ENCODE assay signal across 10 mouse cellular contexts in genomic region chr16:33744622-33745419, GRCm38 (mm10). TPM values are rescaled to one million over a fixed set of nuclear protein-coding genes. Genes with fewer than 3 reads are reported as not detected.
A peak's percentile ranks its signal among the peaks of the same experiment; 100 is the strongest.
DNase-seq lines count a peak whose midpoint lies in the region; ATAC-seq and TF ChIP-seq lines count a peak whose summit lies in the region.
"Had no signal": no experiment of that assay in that cellular context is flagged by ENCODE, and none has a peak within 500 bp of the region (broad histone marks: within the 10 kb centered on the region; RNA-seq: fewer than 3 reads in every experiment).

No protein-coding gene starts in this region.

- ATAC-seq in intestine, embryonic 14.5 days (replicated peaks; ENCODE audit: low FRiP score, low TSS enrichment, low read depth), result peak; percentile 20; the same call in 1 of the 2 replicates
- peak; percentile 67; the same call in 1 of the 2 replicates for ATAC-seq in megakaryocyte-erythroid progenitor cell, adult 5-6 weeks (replicated peaks; ENCODE audit: low FRiP score, low TSS enrichment, poor library complexity, severe bottlenecking)

- peaks cover 27 to 81% of the 10 kb centered on the region in 2 experiments for H3K4me1 ChIP-seq in CH12.LX (ENCODE audit: control insufficient read depth in 1 of 2, insufficient read depth in 2 of 2)
- no peaks in the 10 kb centered on the region for H3K4me1 ChIP-seq in intestine, embryonic 14.5 days (replicated peaks; ENCODE audit: control insufficient read depth, insufficient read depth, low read length)

- peak; percentile 92 for TF ChIP-seq RAD21 in CH12.LX (IDR thresholded peaks at IDR 0.05; ENCODE audit: low read depth, low read length)

- H3K4me2 ChIP-seq in CH12.LX (ENCODE audit: insufficient read depth, low read depth, poor library complexity, severe bottlenecking), result peak overlapping the region; percentile 78
- H3K4me2 ChIP-seq in intestine, embryonic 14.5 days (ENCODE audit: low read length), result no peak overlapping the region
- H3K4me2 ChIP-seq: embryonic facial prominence, embryonic 12.5 days had no signal

- TF ChIP-seq CTCF in CH12.LX (conservative IDR thresholded peaks at IDR 0.05 in 1 of 2, IDR thresholded peaks at IDR 0.05 in 1 of 2; ENCODE audit: low read depth in 2 of 2, low read length in 2 of 2), result peak; percentile 39 to 80

- no peaks in the 10 kb centered on the region for H3K9me3 ChIP-seq in CH12.LX (replicated peaks; ENCODE audit: low read length)
- no peaks in the 10 kb centered on the region for H3K9me3 ChIP-seq in intestine, embryonic 14.5 days (ENCODE audit: control insufficient read depth, low read length)
- H3K9me3 ChIP-seq: embryonic facial prominence, embryonic 12.5 days had no signal

- in situ Hi-C loops in CH12.LX (cut with MboI; ENCODE audit: low pct_ligation_motif_present, low pct_unique_long_range_greater_than_20kb, low sequenced_read_pairs), result loop anchor here (5.0 to 10.0 kb wide), 2 partner anchors 57 to 440 kb away; no protein-coding TSS in a partner anchor

- no peak overlapping the region; the same call in 1 of the 2 replicates for H3K9ac ChIP-seq in CH12.LX (ENCODE audit: insufficient read depth, low read depth)
- H3K9ac ChIP-seq in intestine, embryonic 14.5 days (ENCODE audit: low read length), result no peak overlapping the region
- H3K9ac ChIP-seq: embryonic facial prominence, embryonic 12.5 days had no signal

- peak overlapping the region; percentile 93 for H3K27ac ChIP-seq in CH12.LX (ENCODE audit: insufficient read depth, low read depth)
- H3K27ac ChIP-seq in intestine, embryonic 14.5 days (ENCODE audit: low read depth), result no peak overlapping the region
- H3K27ac ChIP-seq: embryonic facial prominence, embryonic 12.5 days had no signal

- H3K36me3 ChIP-seq in CH12.LX (replicated peaks in 1 of 2; ENCODE audit: control insufficient read depth in 1 of 2, insufficient read depth in 1 of 2, low read length in 1 of 2), result peaks cover 73 to 83% of the 10 kb centered on the region in 2 experiments
- peaks cover 31% of the 10 kb centered on the region for H3K36me3 ChIP-seq in intestine, embryonic 14.5 days (ENCODE audit: control insufficient read depth, insufficient read depth, low read length)
- H3K36me3 ChIP-seq: embryonic facial prominence, embryonic 12.5 days had no signal

- 67% methylated on average over 7 of the region's 7 CpGs for WGBS in intestine, embryonic 14.5 days

- peak overlapping the region in 1 of 3 experiments; percentile 13 for H3K4me3 ChIP-seq in CH12.LX (replicated peaks in 1 of 3; ENCODE audit: low read depth in 2 of 3, low read length in 2 of 3, poor library complexity in 1 of 3)
- no peak overlapping the region for H3K4me3 ChIP-seq in intestine, embryonic 14.5 days (ENCODE audit: low read depth, low read length)
- H3K4me3 ChIP-seq: embryonic facial prominence, embryonic 12.5 days had no signal

- peak; percentile 61 for DNase-seq in layer of hippocampus, adult 11-12 months (ENCODE audit: low spot score)
- no peak for DNase-seq in layer of hippocampus, adult 9-10 months (ENCODE audit: low spot score)
- peak; percentile 62 for DNase-seq in CH12.LX (ENCODE audit: extremely low read depth)
- peak; percentile 66 for DNase-seq in cerebellum, adult 11-12 months
- peak; percentile 70 for DNase-seq in intestine, embryonic 14.5 days (ENCODE audit: low spot score)
- no peak for DNase-seq in adrenal gland, adult 2 months
- no peak for DNase-seq in thymus, postnatal 25 days

- no peaks in the 10 kb centered on the region for H3K27me3 ChIP-seq in CH12.LX (replicated peaks)
- no peaks in the 10 kb centered on the region for H3K27me3 ChIP-seq in intestine, embryonic 14.5 days (replicated peaks; ENCODE audit: control insufficient read depth, insufficient read depth, low read length)
- H3K27me3 ChIP-seq: embryonic facial prominence, embryonic 12.5 days had no signal

- H3K79me2 ChIP-seq in CH12.LX (replicated peaks; ENCODE audit: control insufficient read depth, extremely low read depth, insufficient read depth, poor library complexity, severe bottlenecking), result peaks cover 5% of the 10 kb centered on the region

- no peak for TF ChIP-seq EP300 in CH12.LX (IDR thresholded peaks at IDR 0.05; ENCODE audit: low read length)

- dilution Hi-C loops in CH12.LX (cut with MboI; ENCODE audit: extremely low pct_ligation_motif_present, extremely low pct_unique_long_range_greater_than_20kb, low sequenced_read_pairs), result no loop called here

- no peak for TF ChIP-seq POLR2A in CH12.LX (IDR thresholded peaks at IDR 0.05; ENCODE audit: low read depth, low read length)

TF ChIP-seq in CH12.LX, 34 proteins besides CTCF, POLR2A, EP300 and RAD21:
- TF ChIP-seq KAT2A (IDR thresholded peaks at IDR 0.05; ENCODE audit: insufficient replicate concordance, low read length) (no peak), SIN3A (IDR thresholded peaks at IDR 0.05; ENCODE audit: low read length) (peak; percentile 41; the same call in 1 of the 2 replicates), MAZ (IDR thresholded peaks at IDR 0.05; ENCODE audit: low read depth, low read length) (no peak), USF2 (conservative IDR thresholded peaks at IDR 0.05; ENCODE audit: low read depth, low read length) (no peak), HCFC1 (IDR thresholded peaks at IDR 0.05; ENCODE audit: low read depth, low read length) (no peak; the same call in 1 of the 2 replicates), ZNF384 (IDR thresholded peaks at IDR 0.05; ENCODE audit: low read depth, low read length) (no peak), MAX (IDR thresholded peaks at IDR 0.05; ENCODE audit: low read length) (no peak), POLR2AphosphoS2 (IDR thresholded peaks at IDR 0.05; ENCODE audit: low read depth, low read length) (no peak), BHLHE40 (IDR thresholded peaks at IDR 0.05; ENCODE audit: low read depth, low read length) (peak; percentile 41; the same call in 1 of the 2 replicates), NELFE (IDR thresholded peaks at IDR 0.05; ENCODE audit: low read depth, low read length) (peak; percentile 40; the same call in 1 of the 2 replicates), ZC3H11A (IDR thresholded peaks at IDR 0.05; ENCODE audit: low read depth, low read length) (peak; percentile 22; the same call in 1 of the 2 replicates), IRF4 (IDR thresholded peaks at IDR 0.05; ENCODE audit: low read depth, low read length) (peak; percentile 27; the same call in 1 of the 2 replicates), NRF1 (IDR thresholded peaks at IDR 0.05; ENCODE audit: low read depth, low read length) (no peak), USF1 (IDR thresholded peaks at IDR 0.05; ENCODE audit: low read depth, low read length) (no peak), JUN (IDR thresholded peaks at IDR 0.05; ENCODE audit: insufficient read depth, low read depth, low read length) (no peak), MEF2A (IDR thresholded peaks at IDR 0.05; ENCODE audit: borderline replicate concordance, low read depth, low read length) (0 out of 2 replicates have a peak, but pooled peaks have one; percentile 34), ELF1 (IDR thresholded peaks at IDR 0.05; ENCODE audit: low read depth, low read length) (peak; percentile 32; the same call in 1 of the 2 replicates), MYC (IDR thresholded peaks at IDR 0.05; ENCODE audit: low read depth, low read length) (0 out of 2 replicates have a peak, but pooled peaks have one; percentile 45), E2F4 (IDR thresholded peaks at IDR 0.05; ENCODE audit: insufficient replicate concordance, low read depth, low read length) (no peak), PAX5 (IDR thresholded peaks at IDR 0.05; ENCODE audit: low read length) (no peak), GABPA (IDR thresholded peaks at IDR 0.05; ENCODE audit: insufficient replicate concordance, low read depth, low read length) (no peak), TBP (conservative IDR thresholded peaks at IDR 0.05; ENCODE audit: low read depth, low read length) (no peak), SMC3 (IDR thresholded peaks at IDR 0.05; ENCODE audit: low read depth, low read length) (peak; percentile 70), MAFK (IDR thresholded peaks at IDR 0.05; ENCODE audit: insufficient replicate concordance, low read length) (no peak), ZMIZ1 (IDR thresholded peaks at IDR 0.05; ENCODE audit: low read depth, low read length) (no peak), ETS1 (conservative IDR thresholded peaks at IDR 0.05; ENCODE audit: low read depth, low read length) (no peak), UBTF (IDR thresholded peaks at IDR 0.05; ENCODE audit: low read depth, low read length) (no peak), RCOR1 (conservative IDR thresholded peaks at IDR 0.05; ENCODE audit: low read depth, low read length) (no peak)
TF ChIP-seq in CH12.LX: peak in this region for 9.

RNA-seq across cellular contexts. Expression of gene Muc13, which starts 49.0 kb away (rescaled TPM):
- total RNA-seq in CH12.LX (2012; rRNA removed) (not detected in 2 replicates), CH12.LX (2014; rRNA removed) (not detected in 2 replicates)
- polyA plus RNA-seq in CH12.LX (2012; ENCODE audit: insufficient read length, low read depth), result not detected in 2 replicates
- 103 and 105 TPM in 2 replicates for polyA plus RNA-seq in intestine, embryonic 14.5 days (2014; fragmentation: Nextera tagmentation; extraction: Ambion mirVana)
- total RNA-seq in megakaryocyte-erythroid progenitor cell, adult 5-6 weeks (2014; fragmentation: Nextera tagmentation), result 55.5 and 80.6 TPM in 2 replicates
- total RNA-seq in megakaryocyte-erythroid progenitor cell, adult 5-6 weeks (2017), result 66.2 and 172 TPM in 2 replicates
- not detected for total RNA-seq in adrenal gland, adult 2 months (2021)
- 0.06 and 0.13 TPM in 2 replicates for polyA plus RNA-seq in adrenal gland, adult 2 months (2012; rRNA removed)
- total RNA-seq: layer of hippocampus, postnatal 36 days had no signal

Comparison
In these comparisons a context has a peak if more than half of its experiments do, and no peak if none do; other contexts are left out.
1. DNase-seq: peak in layer of hippocampus, adult 11-12 months (single experiment), CH12.LX (single experiment), cerebellum, adult 11-12 months (single experiment) and intestine, embryonic 14.5 days (single experiment); none in layer of hippocampus, adult 9-10 months (single experiment), adrenal gland, adult 2 months (single experiment) and thymus, postnatal 25 days (single experiment).
2. RNA of gene Muc13, which starts 49.0 kb away (total RNA-seq): 55.5 to 172 TPM in megakaryocyte-erythroid progenitor cell, adult 5-6 weeks; not detected in adrenal gland, adult 2 months and not detected in CH12.LX; every median in the first group is over 10 times any median in the second.